Mouse (Mus musculus): ENCODE measurements around the gene Gm28047.

The Gm28047 gene

GRCm38 (mm10) chr15:102483136-102483535 lies 141.7 kb downstream of the Gm28047 start:
- DNase-seq: no peak

GRCm38 (mm10) chr15:102474520-102474919 lies 150.3 kb downstream of the Gm28047 start:
- no peak for DNase-seq

Data from thymus, postnatal 14 days (tissue).